Mouse (Mus musculus): ENCODE data around the gene Gm20388.

GRCm38 (mm10) chr8:123503801-123504467, 3593.3 kb downstream of the Gm20388 start:
- TF ChIP-seq CTCF (IDR thresholded peaks at IDR 0.05; ENCODE audit: low read depth) (peak; percentile 22), EP300 (optimal IDR thresholded peaks at IDR 0.05) (no peak)
